Mouse (Mus musculus) hindlimb bud, embryonic 11.5 days (tissue): ENCODE data around the gene Fam110a.
A peak's percentile ranks its signal among the peaks of the same experiment; 100 is the strongest.

Source experiments
- DNase-seq: peaks from one replicate; pipeline ENCODE4 v3.0.0-alpha.2; 2012; ENCODE audit warnings: low read depth, low spot score; ENCODE audit errors: extremely low spot score

The Fam110a gene

GRCm38 (mm10) chr2:151979470-151980354 lies at the start of gene Fam110a:
Gene Fam110a (minus strand): TSS chr2:151980219.
- peak; percentile 28 for DNase-seq

GRCm38 (mm10) chr2:152029252-152030082 lies 49.4 kb upstream of the Fam110a start:
- peak; percentile 83 for DNase-seq

GRCm38 (mm10) chr2:152024883-152025422 lies 44.9 kb upstream of the Fam110a start:
- DNase-seq: no peak

GRCm38 (mm10) chr2:152022022-152022421 lies 42.0 kb upstream of the Fam110a start:
- DNase-seq: no peak

- no peak for DNase-seq
Measured at GRCm38 (mm10) chr2:152020255-152020654, 40.2 kb upstream of the Fam110a start.

GRCm38 (mm10) chr2:152016666-152017065 lies 36.6 kb upstream of the Fam110a start:
- no peak for DNase-seq

GRCm38 (mm10) chr2:152015997-152016396 lies 36.0 kb upstream of the Fam110a start:
- no peak for DNase-seq

- no peak for DNase-seq
Measured at GRCm38 (mm10) chr2:152012701-152013100, 32.7 kb upstream of the Fam110a start.

- no peak for DNase-seq
Measured at GRCm38 (mm10) chr2:152012222-152012621, 32.2 kb upstream of the Fam110a start.

GRCm38 (mm10) chr2:152011724-152012123 lies 31.7 kb upstream of the Fam110a start:
- no peak for DNase-seq

GRCm38 (mm10) chr2:152010661-152011060 lies 30.6 kb upstream of the Fam110a start:
- DNase-seq: no peak

- DNase-seq: no peak
Measured at GRCm38 (mm10) chr2:152010251-152010650, 30.2 kb upstream of the Fam110a start.

GRCm38 (mm10) chr2:152009061-152009779 lies 29.2 kb upstream of the Fam110a start:
- no peak for DNase-seq

- DNase-seq: no peak
Measured at GRCm38 (mm10) chr2:152007783-152008182, 27.8 kb upstream of the Fam110a start.

GRCm38 (mm10) chr2:152002529-152002928 lies 22.5 kb upstream of the Fam110a start:
- DNase-seq: no peak

GRCm38 (mm10) chr2:152000735-152001134 lies 20.7 kb upstream of the Fam110a start:
- DNase-seq: no peak

- DNase-seq: no peak
Measured at GRCm38 (mm10) chr2:152000291-152000679, 20.3 kb upstream of the Fam110a start.

GRCm38 (mm10) chr2:151999669-152000290 lies 19.8 kb upstream of the Fam110a start:
- DNase-seq: no peak

- DNase-seq: no peak
Measured at GRCm38 (mm10) chr2:151998932-151999331, 18.9 kb upstream of the Fam110a start.

GRCm38 (mm10) chr2:151998505-151998899 lies 18.5 kb upstream of the Fam110a start:
- no peak for DNase-seq
